Comparison of ENCODE assay signal across 10 mouse cellular contexts in the genomic region with DNA sequence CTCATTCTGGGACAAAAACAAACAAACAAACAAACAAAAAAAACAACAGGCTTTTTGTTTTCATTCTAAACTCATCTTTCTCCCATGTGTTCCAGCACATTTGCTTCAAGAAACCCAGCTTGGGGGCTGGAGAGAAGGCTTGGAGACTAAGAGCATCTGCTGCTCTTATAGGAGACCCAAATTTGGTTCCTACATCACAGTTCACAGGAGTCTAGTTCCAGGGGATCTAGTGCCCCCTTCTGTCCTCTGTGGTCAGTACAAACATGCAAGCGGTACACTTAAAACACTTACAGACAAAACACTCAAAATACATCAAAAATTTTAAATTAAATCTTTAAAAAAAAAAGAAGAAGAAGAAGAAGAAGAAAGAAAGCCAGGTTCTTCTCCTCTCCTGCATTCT. TPM values are rescaled to one million over a fixed set of nuclear protein-coding genes. Genes with fewer than 3 reads are reported as not detected.
DNase-seq lines count a peak whose midpoint lies in the region; TF ChIP-seq lines count a peak whose summit lies in the region.
"Had no signal": no experiment of that assay in that cellular context is flagged by ENCODE, and none has a peak within 500 bp of the region (broad histone marks: within the 10 kb centered on the region; RNA-seq: fewer than 3 reads in every experiment).

No protein-coding gene starts in this region.

- H3K4me3 ChIP-seq in heart, adult 2 months, result no peak overlapping the region
- H3K4me3 ChIP-seq: liver, embryonic 13.5 days had no signal

- TF ChIP-seq CTCF in heart, adult 2 months (IDR thresholded peaks at IDR 0.05), result peak; percentile 62

- no peak for TF ChIP-seq POLR2A in heart, adult 2 months (IDR thresholded peaks at IDR 0.05; ENCODE audit: insufficient read depth, low read depth, low read length)

- H3K79me2 ChIP-seq in heart, adult 2 months (replicated peaks; ENCODE audit: control insufficient read depth, insufficient read depth, low read length), result no peaks in the 10 kb centered on the region

- H3K4me1 ChIP-seq in heart, adult 2 months (ENCODE audit: control insufficient read depth, insufficient read depth, low read length), result no peaks in the 10 kb centered on the region
- H3K4me1 ChIP-seq: liver, embryonic 13.5 days had no signal

- no peak overlapping the region for H3K9ac ChIP-seq in heart, adult 2 months (ENCODE audit: low read depth, low read length)
- H3K9ac ChIP-seq: liver, embryonic 13.5 days had no signal

- 92% methylated on average over 1 of the region's 1 CpGs for WGBS in heart, adult 2 months

- no peak for DNase-seq in heart, adult 2 months
- no peak for DNase-seq in heart, adult 18-20 months
- peak; percentile 54 for DNase-seq in lung, postnatal 36 days
- no peak for DNase-seq in lung, adult 18-20 months
- DNase-seq in NIH3T3 (ENCODE audit: low read depth), result peak; percentile 37
- peak; percentile 41 for DNase-seq in splenic B cell, adult 2 months (ENCODE audit: low read depth, low spot score)
- DNase-seq in frontal cortex, postnatal 10 days (ENCODE audit: low spot score in 2 of 2), result no peak
- DNase-seq: heart, postnatal 4 days; liver, embryonic 13.5 days had no signal

- intact Hi-C loops in heart, adult 2 months (cut with DNase I), result loop anchor here (1.0 to 5.0 kb wide), 2 partner anchors 38 to 117 kb away; no protein-coding TSS in a partner anchor

- H3K36me3 ChIP-seq in heart, adult 2 months (ENCODE audit: control insufficient read depth, insufficient read depth, low read length), result no peaks in the 10 kb centered on the region
- H3K36me3 ChIP-seq in splenic B cell, adult 2 months (ENCODE audit: control insufficient read depth, insufficient read depth, low read length, poor library complexity, severe bottlenecking), result peaks cover 17% of the 10 kb centered on the region

- no peaks in the 10 kb centered on the region for H3K27me3 ChIP-seq in heart, adult 2 months (ENCODE audit: control insufficient read depth, insufficient read depth, low read length)
- H3K27me3 ChIP-seq in splenic B cell, adult 2 months (ENCODE audit: control insufficient read depth, insufficient read depth, low read length, poor library complexity, severe bottlenecking), result no peaks in the 10 kb centered on the region
- H3K27me3 ChIP-seq: liver, embryonic 13.5 days had no signal

- TF ChIP-seq EP300 in heart, adult 2 months (IDR thresholded peaks at IDR 0.05; ENCODE audit: insufficient read depth, low read depth, low read length), result no peak

- no peak overlapping the region for H3K27ac ChIP-seq in heart, adult 2 months
- H3K27ac ChIP-seq: liver, embryonic 13.5 days had no signal

RNA-seq across cellular contexts. Expression of a gene that starts 16.4 kb away (rescaled TPM):
- total RNA-seq in heart, adult 2 months (2021), result 10 to 100 TPM in 1 of 2 experiments, 1 to 10 TPM in 1; 8.6 to 12.3 TPM
- polyA plus RNA-seq in heart, adult 2 months (2012; rRNA removed), result 14.4 and 21.8 TPM in 2 replicates
- 10 to 100 TPM in 1 of 2 experiments, 1 to 10 TPM in 1; 7.4 to 11.9 TPM for total RNA-seq in heart, adult 18-20 months (2021)

RNA-seq across cellular contexts. Expression of a gene that starts 30.4 kb away (rescaled TPM):
- total RNA-seq in heart, adult 2 months (2021), result 10 to 100 TPM; 20.7 to 23.9 TPM
- polyA plus RNA-seq in heart, adult 2 months (2012; rRNA removed), result 21.3 and 33.9 TPM in 2 replicates
- 10 to 100 TPM; 24.5 TPM for total RNA-seq in heart, adult 18-20 months (2021)

RNA-seq across cellular contexts. Expression of a gene that starts 30.4 kb away (rescaled TPM):
- total RNA-seq in heart, adult 2 months (2021), result 1 to 10 TPM; 5.7 to 6.5 TPM
- polyA plus RNA-seq in heart, adult 2 months (2012; rRNA removed), result 11.2 and 18.6 TPM in 2 replicates
- total RNA-seq in heart, adult 18-20 months (2021), result 1 to 10 TPM; 4.9 to 6.9 TPM

RNA-seq across cellular contexts. Expression of a gene that starts 30.6 kb away (rescaled TPM):
- under 1 TPM; 0.81 to 0.98 TPM for total RNA-seq in heart, adult 2 months (2021)
- polyA plus RNA-seq in heart, adult 2 months (2012; rRNA removed), result 1.2 and 2.4 TPM in 2 replicates
- under 1 TPM; 0.44 to 0.74 TPM for total RNA-seq in heart, adult 18-20 months (2021)

RNA-seq across cellular contexts. Expression of a gene that starts 48.0 kb away (rescaled TPM):
- under 1 TPM in 1 of 2 experiments, not detected in 1; 0.23 TPM for total RNA-seq in heart, adult 2 months (2021)
- 0.70 and 1.2 TPM in 2 replicates for polyA plus RNA-seq in heart, adult 2 months (2012; rRNA removed)
- total RNA-seq in heart, adult 18-20 months (2021), result under 1 TPM; 0.15 to 0.90 TPM
- polyA plus RNA-seq: liver, embryonic 13.5 days; midbrain, embryonic 16.5 days had no signal

Comparison
In these comparisons a context has a peak if more than half of its experiments do, and no peak if none do; other contexts are left out.
1. DNase-seq: peak in lung, postnatal 36 days (single experiment), NIH3T3 (single experiment) and splenic B cell, adult 2 months (single experiment); none in heart, adult 2 months (0 of 2), heart, adult 18-20 months (0 of 2), lung, adult 18-20 months (0 of 2) and frontal cortex, postnatal 10 days (0 of 2).